Mouse (Mus musculus): ENCODE measurements at regions not wholly inside any gene's neighbourhood (a gene's known extent, or its start where the extent isn't known, plus 50 kb on each side); places are given as distances from the start of the nearest gene placed in this dataset.

GRCm38 (mm10) chr2:170219611-170220401, 71.9 kb upstream of the Zfp217 start:
- no peak for DNase-seq (ENCODE audit: low spot score)

DNA sequence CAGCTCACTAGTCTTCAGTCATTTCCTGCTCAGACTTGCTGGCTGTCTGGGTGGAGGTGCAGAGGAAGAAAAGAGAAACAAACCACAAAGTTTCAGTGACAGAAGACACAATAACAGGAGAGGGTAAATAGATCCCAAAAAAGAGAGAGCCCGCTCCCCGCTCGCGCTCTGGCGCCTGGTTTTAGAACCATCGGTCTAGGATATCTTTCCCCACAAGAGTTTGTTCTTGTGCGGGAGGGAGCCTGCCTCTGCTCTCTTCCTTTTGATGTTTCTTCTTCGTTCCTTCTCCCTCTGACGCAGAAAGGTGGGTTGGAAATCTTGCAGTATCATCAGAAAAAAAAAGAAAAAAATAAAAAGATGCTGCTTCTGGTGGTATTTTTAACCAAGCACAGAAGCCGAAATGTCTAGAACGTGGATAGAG, 71.3 kb upstream of the Zfp217 start:
- DNase-seq (ENCODE audit: low spot score), result no peak

GRCm38 (mm10) chr2:170218230-170219044, 70.5 kb upstream of the Zfp217 start:
- DNase-seq (ENCODE audit: low spot score), result peak; percentile 43

- DNase-seq (ENCODE audit: low spot score), result no peak
These were observed 68.4 kb upstream of the Zfp217 start for GRCm38 (mm10) chr2:170216311-170216710.

- peak; percentile 81 for DNase-seq (ENCODE audit: low spot score)
These were observed 61.2 kb upstream of the Zfp217 start for GRCm38 (mm10) chr2:170209121-170209520.

DNA sequence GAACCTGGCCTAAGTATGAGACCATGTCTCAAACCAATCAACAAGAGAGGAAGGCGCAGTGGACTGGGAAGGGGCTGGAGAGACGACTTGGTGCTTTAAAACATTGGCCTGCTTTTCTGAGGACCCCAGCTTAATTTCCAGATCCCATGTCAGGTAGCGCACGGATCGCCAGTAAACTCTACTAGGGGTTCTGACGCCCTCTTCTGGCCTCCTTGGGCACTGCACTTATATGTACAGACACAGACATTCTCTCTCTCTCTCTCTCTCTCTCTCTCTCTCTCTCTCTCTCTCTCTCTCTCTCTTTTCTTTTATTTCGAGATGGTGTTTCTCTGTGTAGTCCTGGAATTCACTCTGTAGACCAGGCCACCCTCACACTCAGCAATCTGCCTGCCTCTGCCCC, 60.0 kb upstream of the Zfp217 start:
- DNase-seq (ENCODE audit: low spot score), result no peak

- no peak for DNase-seq (ENCODE audit: low spot score)
These were observed 59.5 kb upstream of the Zfp217 start for GRCm38 (mm10) chr2:170207395-170207794.

DNA sequence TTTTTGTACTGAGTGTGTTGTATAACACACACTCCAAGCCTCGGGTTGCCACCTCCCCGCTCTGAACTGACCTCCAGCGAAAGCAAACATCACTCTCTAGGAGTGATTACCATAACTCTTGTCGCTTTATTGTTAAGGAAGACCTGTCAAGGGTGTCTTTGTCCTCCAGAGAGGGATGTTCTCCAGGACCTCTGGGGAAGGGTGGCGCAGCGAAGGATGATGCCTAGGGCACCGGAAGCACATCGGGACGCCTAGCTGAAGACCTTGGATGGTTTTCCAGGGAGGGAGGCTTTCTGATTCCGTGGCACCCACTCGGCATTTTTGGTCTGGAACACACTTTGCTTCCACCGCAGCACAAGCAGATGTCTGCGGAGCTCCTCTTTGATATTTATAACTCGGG, 59.0 kb upstream of the Zfp217 start:
- DNase-seq (ENCODE audit: low spot score), result no peak

DNA sequence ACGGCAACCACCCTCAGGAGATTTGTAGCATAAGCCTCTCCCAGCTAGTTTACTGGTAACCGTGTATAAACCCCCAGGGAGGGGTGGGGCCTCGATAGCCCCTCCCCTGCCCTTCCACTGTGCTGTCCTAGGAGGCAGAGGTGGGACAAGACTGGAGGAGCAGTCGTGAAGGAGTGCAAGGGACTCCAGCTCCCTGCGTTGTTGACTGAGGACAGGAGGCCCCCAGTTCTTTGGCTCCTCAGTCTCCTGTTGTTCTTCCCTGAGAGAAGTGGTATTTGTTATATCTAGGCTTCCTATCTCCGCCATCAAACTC, 58.5 kb upstream of the Zfp217 start:
- no peak for DNase-seq (ENCODE audit: low spot score)

GRCm38 (mm10) chr2:170205591-170206441, 57.9 kb upstream of the Zfp217 start:
- no peak for DNase-seq (ENCODE audit: low spot score)

DNA sequence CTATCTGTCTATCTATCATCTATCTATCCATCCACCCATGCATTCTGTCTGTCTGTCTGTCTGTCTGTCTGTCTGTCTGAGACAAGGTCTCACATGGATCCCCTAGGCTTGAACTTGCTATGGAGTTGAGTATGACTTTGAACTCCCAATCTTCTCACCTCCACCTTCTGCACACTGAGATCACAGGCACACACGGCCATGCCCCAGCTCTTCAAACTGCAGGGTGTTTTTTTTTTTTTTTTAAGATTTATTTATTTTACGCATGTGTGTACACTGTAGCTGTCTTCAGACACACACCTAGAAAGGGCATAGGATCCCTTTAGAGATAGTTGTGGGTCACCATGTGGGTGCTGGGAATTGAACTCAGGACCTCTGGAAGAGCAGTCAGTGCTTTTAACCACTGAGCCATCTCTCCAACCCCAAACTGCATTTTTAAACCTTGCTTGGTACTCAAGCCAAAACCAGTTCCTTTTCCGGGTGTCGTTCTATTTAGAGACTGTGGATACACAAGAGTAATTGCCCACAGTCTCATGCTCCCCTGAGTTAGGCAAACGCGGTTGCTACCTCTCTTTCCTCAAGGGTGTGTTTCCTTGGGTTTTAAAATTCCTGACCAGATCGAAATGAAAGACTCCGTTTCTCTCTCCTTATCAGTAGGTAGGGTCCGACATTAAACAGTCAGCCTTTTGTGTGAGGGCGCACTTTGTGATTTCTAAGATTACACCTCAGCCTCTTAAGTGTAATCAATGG, 57.0 kb upstream of the Zfp217 start:
- DNase-seq (ENCODE audit: low spot score), result no peak

GRCm38 (mm10) chr2:170203496-170203895, 55.6 kb upstream of the Zfp217 start:
- no peak for DNase-seq (ENCODE audit: low spot score)

DNA sequence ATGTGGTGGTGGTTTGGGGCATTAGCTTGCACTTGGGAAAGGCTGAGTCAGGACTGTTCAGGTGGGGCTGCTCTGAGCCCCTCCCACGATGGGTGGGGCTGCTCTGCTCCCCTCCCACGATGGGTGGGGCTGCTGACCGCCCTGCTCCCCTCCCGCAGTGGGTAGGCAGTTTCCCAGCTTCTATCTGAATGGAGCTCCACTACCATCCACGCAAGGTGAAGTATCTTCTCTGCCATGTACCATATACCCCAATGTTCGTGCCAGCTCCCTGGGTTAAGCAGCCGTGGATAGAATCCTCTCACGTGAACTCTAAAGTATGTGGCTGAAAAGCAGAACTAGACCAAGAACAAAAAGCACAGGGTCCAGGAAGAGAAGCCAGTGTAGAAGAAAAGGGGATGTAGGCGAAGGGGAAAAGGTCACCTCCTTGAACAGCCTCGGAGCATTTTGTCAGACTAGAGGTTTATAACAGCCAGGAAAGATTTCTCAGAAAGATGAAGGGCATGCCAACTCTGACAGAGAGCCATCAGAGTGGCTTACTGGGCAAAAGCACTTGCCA, 54.0 kb upstream of the Zfp217 start:
- DNase-seq (ENCODE audit: low spot score), result no peak
